Mouse (Mus musculus): Measurements from ENCODE around the gene Faf1.

- TF ChIP-seq CTCF (conservative IDR thresholded peaks at IDR 0.05; ENCODE audit: low read length) (no peak), NANOG (IDR thresholded peaks at IDR 0.05; ENCODE audit: borderline replicate concordance, low read length) (no peak), POU5F1 (IDR thresholded peaks at IDR 0.05; ENCODE audit: borderline replicate concordance, low read length) (no peak)
Measured at GRCm38 (mm10) chr4:109979461-109980320, 303.3 kb downstream of the Faf1 start.
